Mouse (Mus musculus): ENCODE measurements around the gene Gm29133. TPM values are rescaled to one million over a fixed set of nuclear protein-coding genes. Genes with fewer than 3 reads are reported as not detected.

The Gm29133 gene
- polyA plus RNA-seq, 1 experiment from 2014 or later, result not detected

Other genes with a start within 250 kb of the Gm29133 start
- 110 and 114 TPM in 2 replicates for gene Pdcd10, start 191.3 kb upstream of the Gm29133 start, polyA plus RNA-seq (2014; fragmentation: Nextera tagmentation; extraction: Ambion mirVana)
- gene Serpini1, start 190.7 kb upstream of the Gm29133 start, polyA plus RNA-seq (2014; fragmentation: Nextera tagmentation; extraction: Ambion mirVana), result 20.3 and 24.4 TPM in 2 replicates
- 59.2 and 66.0 TPM in 2 replicates for gene Golim4, start 208.8 kb downstream of the Gm29133 start, polyA plus RNA-seq (2014; fragmentation: Nextera tagmentation; extraction: Ambion mirVana)